Mouse (Mus musculus) hindbrain, embryonic 11.5 days (tissue): ENCODE data around the gene Tsga10ip. TPM values are rescaled to one million over a fixed set of nuclear protein-coding genes. Genes with fewer than 3 reads are reported as not detected.

ENCODE experiments used
- ATAC-seq: fragments of 200-750 bp; cut with Nextera tagmentation; 2 replicates; pipeline ENCODE4 v1.8.0; 2017; ENCODE audit warnings: mild to moderate bottlenecking, moderate TSS enrichment, moderate library complexity; ENCODE audit not compliant: low FRiP score
- DNase-seq: peaks from one replicate; pipeline ENCODE4 v3.0.0-alpha.2; 2015; ENCODE audit warnings: low spot score
- H3K27ac ChIP-seq: fragments of 300-500 bp; sonication (generic); 2 replicates; pipeline ENCODE4 v1.5.1; 2014; ENCODE audit warnings: mild to moderate bottlenecking, low read depth, low read length
- H3K27me3 ChIP-seq: fragments of 300-500 bp; sonication (generic); 2 replicates; pipeline ENCODE4 v1.6.1; 2014; ENCODE audit warnings: mild to moderate bottlenecking, low read length, moderate library complexity, mixed read lengths; ENCODE audit not compliant: control insufficient read depth, insufficient read depth
- H3K36me3 ChIP-seq: fragments of 300-500 bp; sonication (generic); 2 replicates; pipeline ENCODE4 v1.6.1; 2014; ENCODE audit warnings: mild to moderate bottlenecking, low read length, moderate library complexity, mixed read lengths; ENCODE audit not compliant: control insufficient read depth, insufficient read depth
- H3K4me1 ChIP-seq: fragments of 300-500 bp; sonication (generic); replicated peaks from 2 replicates; pipeline ENCODE4 v1.6.1; 2014; ENCODE audit warnings: low read length, mixed read lengths; ENCODE audit not compliant: control insufficient read depth, insufficient read depth
- H3K4me2 ChIP-seq: fragments of 300-500 bp; sonication (generic); replicated peaks from 2 replicates; pipeline ENCODE4 v1.6.1; 2014; ENCODE audit warnings: mild to moderate bottlenecking, low read depth, low read length
- H3K4me3 ChIP-seq: fragments of 300-500 bp; sonication (generic); 2 replicates; pipeline ENCODE4 v1.5.1; 2014; ENCODE audit warnings: low read depth, low read length
- H3K9ac ChIP-seq: fragments of 300-500 bp; sonication (generic); 2 replicates; pipeline ENCODE4 v1.6.1; 2014; ENCODE audit warnings: low read depth, low read length
- H3K9me3 ChIP-seq: fragments of 300-500 bp; sonication (generic); 2 replicates; pipeline ENCODE4 v1.6.1; 2016; ENCODE audit warnings: low read length; ENCODE audit not compliant: control insufficient read depth
- WGBS: fragments of 180-500 bp; shearing (Covaris S2); extraction: QIAGEN DNeasy Blood & Tissue Kit; methylation state at CpG from one replicate; pipeline ENCODE4 v1.1.7; 2014; 5-methylcytosine and 5-hydroxymethylcytosine counted together
- polyA plus RNA-seq: library from polyadenylated mRNA; unstranded; fragments of >200 nt; fragmentation: Nextera tagmentation; extraction: Ambion mirVana; gene quantifications from 2 replicates; pipeline ENCODE4 v1.2.1, GENCODE M21; 2014

The Tsga10ip gene
- polyA plus RNA-seq, 1 experiment from 2014 or later = 0.54 TPM

- H3K9ac ChIP-seq = peak overlapping the region; percentile 87
- no peaks in the 10 kb centered on the region for H3K27me3 ChIP-seq
- H3K4me2 ChIP-seq = peak overlapping the region; percentile 77
- ATAC-seq (no peak), DNase-seq (no peak)
- no peaks in the 10 kb centered on the region for H3K9me3 ChIP-seq
- H3K4me1 ChIP-seq = peaks cover 17% of the 10 kb centered on the region
- WGBS = 92% methylated on average over 18 of the region's 18 CpGs
- H3K27ac ChIP-seq = no peak overlapping the region
- peaks cover 4% of the 10 kb centered on the region; the same call in 1 of the 2 replicates for H3K36me3 ChIP-seq
- H3K4me3 ChIP-seq = peak overlapping the region; percentile 85
Measured at GRCm38 (mm10) chr19:5425906-5426565, 23.7 kb upstream of the Tsga10ip start.

- WGBS = under 1% methylated on average over 51 of the region's 87 CpGs
- H3K4me1 ChIP-seq = peaks cover 17% of the 10 kb centered on the region
- H3K9ac ChIP-seq = peak within 1 kb of the TSS; percentile 87
- no peaks in the 10 kb centered on the region for H3K9me3 ChIP-seq
- peak within 1 kb of the TSS; percentile 86 for H3K27ac ChIP-seq
- ATAC-seq = peak; percentile 89
- peak; percentile 97 for DNase-seq
- peak within 1 kb of the TSS; percentile 85 for H3K4me2 ChIP-seq
- H3K27me3 ChIP-seq = no peaks in the 10 kb centered on the region
- H3K4me3 ChIP-seq = peak within 1 kb of the TSS; percentile 85
- peaks cover 5% of the 10 kb centered on the region; the same call in 1 of the 2 replicates for H3K36me3 ChIP-seq
Measured at GRCm38 (mm10) chr19:5424782-5425741, 22.7 kb upstream of the Tsga10ip start, which contains the start of the genes Drap1 and AI837181. Drap1 (minus strand) TSS chr19:5424979. AI837181 (plus strand) TSS chr19:5425144.

GRCm38 (mm10) chr19:5424092-5424781 lies 21.9 kb upstream of the Tsga10ip start:
- ATAC-seq (peak; percentile 76), DNase-seq (peak; percentile 78)
- Histone ChIP-seq H3K27me3 (no peaks in the 10 kb centered on the region), H3K36me3 (peaks cover 5% of the 10 kb centered on the region; the same call in 1 of the 2 replicates), H3K27ac (peak overlapping the region; percentile 86), H3K4me3 (peak overlapping the region; percentile 85), H3K9me3 (no peaks in the 10 kb centered on the region), H3K4me1 (peaks cover 17% of the 10 kb centered on the region), H3K4me2 (peak overlapping the region; percentile 85), H3K9ac (peak overlapping the region; percentile 73)
- WGBS = under 1% methylated on average over 33 of the region's 48 CpGs

- H3K9me3 ChIP-seq = no peaks in the 10 kb centered on the region
- peaks cover 5% of the 10 kb centered on the region; the same call in 1 of the 2 replicates for H3K36me3 ChIP-seq
- peak overlapping the region; percentile 85 for H3K4me2 ChIP-seq
- peak overlapping the region; percentile 85 for H3K4me3 ChIP-seq
- WGBS = 69% methylated on average over 12 of the region's 12 CpGs
- no peaks in the 10 kb centered on the region for H3K27me3 ChIP-seq
- DNase-seq (no peak), ATAC-seq (no peak)
- no peak overlapping the region for H3K27ac ChIP-seq
- H3K4me1 ChIP-seq = peaks cover 17% of the 10 kb centered on the region
- H3K9ac ChIP-seq = peak overlapping the region; percentile 73; the same call in 1 of the 2 replicates
Measured at GRCm38 (mm10) chr19:5423561-5423960, 21.2 kb upstream of the Tsga10ip start.

DNA sequence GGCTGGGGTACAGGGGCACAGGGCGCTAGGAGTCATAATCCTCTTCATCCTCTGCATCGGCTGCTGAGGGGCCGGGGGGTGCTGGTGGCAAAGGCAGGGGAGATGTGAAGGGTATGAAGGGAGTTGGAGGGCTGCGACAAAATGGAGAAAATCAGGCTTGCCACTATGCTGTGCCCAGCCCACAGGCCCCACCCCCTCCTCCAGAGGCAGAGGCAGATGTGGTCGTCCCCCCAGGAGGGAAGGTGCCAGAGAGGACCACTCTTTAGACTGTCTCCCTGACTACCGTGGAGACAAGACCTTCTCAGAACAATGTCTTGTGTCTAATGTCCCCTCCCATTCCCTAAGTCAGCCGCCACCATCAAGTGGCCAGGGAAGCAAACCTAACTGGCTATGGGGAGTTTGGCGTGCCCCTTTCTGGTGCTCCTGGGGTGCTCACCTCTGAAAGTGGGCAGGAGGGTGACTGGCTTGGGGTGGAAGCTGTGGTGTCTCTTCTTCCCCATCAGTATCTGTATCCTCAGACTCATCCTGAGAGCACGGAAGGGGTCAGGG lies 20.6 kb upstream of the Tsga10ip start:
- H3K9ac ChIP-seq = no peak overlapping the region
- no peak overlapping the region for H3K4me3 ChIP-seq
- WGBS = 70% methylated on average over 9 of the region's 9 CpGs
- H3K36me3 ChIP-seq = peaks cover 5% of the 10 kb centered on the region; the same call in 1 of the 2 replicates
- H3K27me3 ChIP-seq = no peaks in the 10 kb centered on the region
- ATAC-seq (no peak), DNase-seq (no peak)
- H3K4me2 ChIP-seq = peak overlapping the region; percentile 85; the same call in 1 of the 2 replicates
- H3K27ac ChIP-seq = no peak overlapping the region
- H3K4me1 ChIP-seq = peaks cover 17% of the 10 kb centered on the region
- no peaks in the 10 kb centered on the region for H3K9me3 ChIP-seq

DNA sequence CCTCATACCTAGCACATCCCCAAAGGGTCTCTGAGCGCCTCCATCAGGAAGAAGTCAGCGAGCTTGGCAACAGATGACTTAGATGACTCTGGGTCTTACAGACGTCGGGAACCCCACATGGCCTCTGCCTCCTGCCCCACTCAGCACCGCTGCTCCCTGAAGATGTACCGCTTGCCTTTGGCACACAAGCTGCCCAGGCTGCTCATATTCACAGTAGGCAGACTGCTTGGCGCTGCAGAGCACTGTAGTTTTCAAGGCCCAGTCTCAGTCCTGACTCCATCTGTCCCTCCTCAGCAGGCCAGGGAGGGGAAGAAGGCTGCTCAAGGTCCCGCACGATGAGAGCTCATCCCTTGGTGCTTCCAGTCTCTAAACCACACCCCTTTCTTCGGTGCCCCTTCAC lies 19.9 kb upstream of the Tsga10ip start:
- peaks cover 5% of the 10 kb centered on the region; the same call in 1 of the 2 replicates for H3K36me3 ChIP-seq
- no peak overlapping the region for H3K9ac ChIP-seq

DNA sequence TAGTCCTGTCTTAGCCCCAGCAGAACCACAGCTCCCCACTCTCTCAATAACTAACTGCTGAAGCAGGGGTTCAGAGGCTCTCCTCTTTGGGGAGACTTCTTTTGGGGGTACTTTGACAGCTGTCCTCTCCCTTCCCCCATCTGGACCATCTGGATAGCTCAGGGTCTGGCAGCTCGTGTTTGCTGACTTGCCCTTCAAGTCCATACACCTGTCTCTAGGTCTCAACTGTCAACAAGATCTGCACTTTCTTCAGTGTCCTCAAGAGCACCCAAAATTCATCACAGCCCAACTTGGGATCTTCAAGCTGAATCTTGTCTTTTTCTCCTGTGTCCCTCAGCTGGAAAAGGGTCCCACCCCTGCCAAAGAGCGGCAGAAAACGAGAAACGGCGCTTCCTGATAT lies 19.5 kb upstream of the Tsga10ip start:
- ATAC-seq (no peak), DNase-seq (no peak)
- no peak overlapping the region for H3K4me3 ChIP-seq
- H3K9ac ChIP-seq = no peak overlapping the region
- no peak overlapping the region for H3K4me2 ChIP-seq
- H3K36me3 ChIP-seq = peaks cover 5% of the 10 kb centered on the region; the same call in 1 of the 2 replicates
- no peaks in the 10 kb centered on the region for H3K9me3 ChIP-seq
- H3K4me1 ChIP-seq = peaks cover 16% of the 10 kb centered on the region
- H3K27me3 ChIP-seq = no peaks in the 10 kb centered on the region
- 91% methylated on average over 5 of the region's 5 CpGs for WGBS
- H3K27ac ChIP-seq = no peak overlapping the region

More for the DNA sequence above, 19.9 kb upstream of the Tsga10ip start:
- ATAC-seq (no peak), DNase-seq (no peak)
- H3K4me2 ChIP-seq = no peak overlapping the region
- H3K4me1 ChIP-seq = peaks cover 17% of the 10 kb centered on the region
- WGBS = 90% methylated on average over 10 of the region's 10 CpGs
- H3K9me3 ChIP-seq = no peaks in the 10 kb centered on the region
- H3K27me3 ChIP-seq = no peaks in the 10 kb centered on the region
- no peak overlapping the region for H3K27ac ChIP-seq
- no peak overlapping the region for H3K4me3 ChIP-seq

DNA sequence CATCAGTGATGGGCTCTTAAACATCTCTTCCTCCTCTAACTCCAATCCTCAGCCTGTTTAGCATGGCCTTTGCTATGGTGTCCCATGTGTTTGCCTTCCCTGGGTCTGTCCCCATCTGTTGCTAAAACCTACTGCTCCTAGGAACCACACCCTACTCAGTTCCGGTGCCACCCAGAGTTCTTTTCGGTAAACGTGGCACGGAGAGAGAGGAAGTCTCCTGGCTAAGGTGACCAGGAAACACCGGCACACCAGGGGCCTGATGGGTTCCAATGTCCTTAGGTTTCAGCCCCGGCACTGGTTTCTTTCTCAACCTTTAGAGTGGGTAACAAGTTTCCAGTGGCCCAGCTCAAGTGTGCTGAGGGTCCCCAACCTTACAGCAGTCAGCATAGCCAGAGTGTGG lies 18.3 kb upstream of the Tsga10ip start:
- H3K4me2 ChIP-seq = no peak overlapping the region
- H3K4me1 ChIP-seq = peaks cover 8% of the 10 kb centered on the region; the same call in 1 of the 2 replicates
- no peak overlapping the region for H3K4me3 ChIP-seq
- no peaks in the 10 kb centered on the region for H3K27me3 ChIP-seq
- H3K9ac ChIP-seq = no peak overlapping the region
- 96% methylated on average over 6 of the region's 6 CpGs for WGBS
- DNase-seq (no peak), ATAC-seq (no peak)
- peaks cover 5% of the 10 kb centered on the region; the same call in 1 of the 2 replicates for H3K36me3 ChIP-seq
- H3K27ac ChIP-seq = no peak overlapping the region
- no peaks in the 10 kb centered on the region for H3K9me3 ChIP-seq
